Mouse (Mus musculus) heart, embryonic 10.5 days (tissue): ENCODE measurements around the gene Kri1. TPM values are rescaled to one million over a fixed set of nuclear protein-coding genes. Genes with fewer than 3 reads are reported as not detected.
"Not testable (repeated sequence)": the region's sequence is repeated elsewhere in the genome, so short reads cannot be mapped to it uniquely, and the experiment has no call there.

Experiments
- DNase-seq: peaks from one replicate; pipeline ENCODE4 v3.0.0-alpha.2; 2017; ENCODE audit warnings: low spot score
- H3K27ac ChIP-seq: fragments of 300-500 bp; sonication (generic); 2 replicates; pipeline ENCODE4 v1.5.1; 2016; ENCODE audit warnings: mild to moderate bottlenecking
- H3K27me3 ChIP-seq: fragments of 300-500 bp; sonication (generic); 2 replicates; pipeline ENCODE4 v1.6.1; 2016; ENCODE audit warnings: mild to moderate bottlenecking; ENCODE audit not compliant: poor library complexity, insufficient read depth, severe bottlenecking
- H3K36me3 ChIP-seq: fragments of 300-500 bp; sonication (generic); 2 replicates; pipeline ENCODE4 v1.6.1; 2016; ENCODE audit warnings: mild to moderate bottlenecking, moderate library complexity
- H3K4me1 ChIP-seq: fragments of 300-500 bp; sonication (generic); 2 replicates; pipeline ENCODE4 v1.6.1; 2016; ENCODE audit warnings: mild to moderate bottlenecking
- H3K4me3 ChIP-seq: fragments of 300-500 bp; sonication (generic); 2 replicates; pipeline ENCODE4 v1.5.1; 2016; ENCODE audit warnings: mild to moderate bottlenecking, moderate library complexity
- H3K9me3 ChIP-seq: fragments of 300-500 bp; sonication (generic); 2 replicates; pipeline ENCODE4 v1.6.1; 2016; ENCODE audit warnings: mild to moderate bottlenecking, moderate library complexity
- WGBS: fragments of 180-500 bp; shearing (Covaris S2); methylation state at CpG from one replicate; pipeline ENCODE4 v1.1.7; 2016; 5-methylcytosine and 5-hydroxymethylcytosine counted together
- polyA plus RNA-seq: library from polyadenylated mRNA; unstranded; fragments of >200 nt; fragmentation: Nextera tagmentation; extraction: Ambion mirVana; gene quantifications from 2 replicates; pipeline ENCODE4 v1.2.1, GENCODE M21; 2016

Gene Kri1
- polyA plus RNA-seq, 1 experiment from 2014 or later = 21.3 TPM

- H3K9me3 ChIP-seq, H3K27me3 ChIP-seq: not testable (repeated sequence)
- 83% methylated on average over 8 of the region's 8 CpGs for WGBS
These were observed 35.1 kb upstream of the Kri1 start for GRCm38 (mm10) chr9:21322917-21323297.

GRCm38 (mm10) chr9:21322211-21322916, 34.6 kb upstream of the Kri1 start:
- 78% methylated on average over 19 of the region's 19 CpGs for WGBS
- H3K27ac ChIP-seq = peak overlapping the region; percentile 93; the same call in 1 of the 2 replicates
- H3K36me3 ChIP-seq = 0 out of 2 replicates have a peak, but pooled peaks cover 13% of the 10 kb centered on the region
- no peaks in the 10 kb centered on the region for H3K27me3 ChIP-seq
- peak overlapping the region; percentile 90 for H3K4me3 ChIP-seq
- H3K9me3 ChIP-seq = no peaks in the 10 kb centered on the region
- H3K4me1 ChIP-seq = peaks cover 29% of the 10 kb centered on the region
- DNase-seq = no peak

More at GRCm38 (mm10) chr9:21322917-21323297, 35.1 kb upstream of the Kri1 start:
- Histone ChIP-seq H3K36me3 (0 out of 2 replicates have a peak, but pooled peaks cover 13% of the 10 kb centered on the region), H3K4me1 (peaks cover 29% of the 10 kb centered on the region)
- not testable (repeated sequence) for H3K4me3 ChIP-seq, H3K27ac ChIP-seq, DNase-seq

GRCm38 (mm10) chr9:21321513-21321835, 33.7 kb upstream of the Kri1 start:
- 5% methylated on average over 6 of the region's 6 CpGs for WGBS
- H3K4me3 ChIP-seq = peak overlapping the region; percentile 90
- 0 out of 2 replicates have a peak, but pooled peaks cover 13% of the 10 kb centered on the region for H3K36me3 ChIP-seq
- no peaks in the 10 kb centered on the region for H3K27me3 ChIP-seq
- H3K27ac ChIP-seq = peak overlapping the region; percentile 93
- DNase-seq = no peak
- H3K9me3 ChIP-seq = no peaks in the 10 kb centered on the region
- H3K4me1 ChIP-seq = peaks cover 29% of the 10 kb centered on the region

- H3K27me3 ChIP-seq = no peaks in the 10 kb centered on the region
- WGBS = under 1% methylated on average over 52 of the region's 52 CpGs
- no peaks in the 10 kb centered on the region for H3K9me3 ChIP-seq
- peak within 1 kb of the TSS; percentile 93 for H3K27ac ChIP-seq
- H3K36me3 ChIP-seq = 0 out of 2 replicates have a peak, but pooled peaks cover 11% of the 10 kb centered on the region
- peaks cover 27% of the 10 kb centered on the region for H3K4me1 ChIP-seq
- H3K4me3 ChIP-seq = peak within 1 kb of the TSS; percentile 90
- peak; percentile 93 for DNase-seq
These were observed 33.1 kb upstream of the Kri1 start, which contains the start of gene Slc44a2 for GRCm38 (mm10) chr9:21320619-21321512. TSS of gene Slc44a2 (plus strand) at chr9:21320698.

- no peak for DNase-seq
These were observed 32.5 kb upstream of the Kri1 start for GRCm38 (mm10) chr9:21320280-21320618.

GRCm38 (mm10) chr9:21319503-21319902, 31.7 kb upstream of the Kri1 start:
- WGBS = 91% methylated on average over 4 of the region's 4 CpGs
- H3K4me3 ChIP-seq = no peak overlapping the region
- no peaks in the 10 kb centered on the region for H3K27me3 ChIP-seq

More at GRCm38 (mm10) chr9:21320280-21320618, 32.5 kb upstream of the Kri1 start:
- Histone ChIP-seq H3K4me3 (peak overlapping the region; percentile 90), H3K27ac (peak overlapping the region; percentile 93; the same call in 1 of the 2 replicates), H3K36me3 (0 out of 2 replicates have a peak, but pooled peaks cover 9% of the 10 kb centered on the region), H3K27me3 (no peaks in the 10 kb centered on the region), H3K9me3 (no peaks in the 10 kb centered on the region), H3K4me1 (peaks cover 25% of the 10 kb centered on the region)
- WGBS = 27% methylated on average over 4 of the region's 4 CpGs

GRCm38 (mm10) chr9:21318792-21319191, 31.0 kb upstream of the Kri1 start:
- no peaks in the 10 kb centered on the region for H3K36me3 ChIP-seq
- H3K9me3 ChIP-seq = no peaks in the 10 kb centered on the region
- WGBS = 88% methylated on average over 6 of the region's 6 CpGs
- no peak overlapping the region for H3K27ac ChIP-seq
- H3K4me3 ChIP-seq = no peak overlapping the region
- H3K27me3 ChIP-seq = no peaks in the 10 kb centered on the region
- H3K4me1 ChIP-seq = peaks cover 27% of the 10 kb centered on the region
- no peak for DNase-seq

More at GRCm38 (mm10) chr9:21319503-21319902, 31.7 kb upstream of the Kri1 start:
- H3K36me3 ChIP-seq = 0 out of 2 replicates have a peak, but pooled peaks cover 4% of the 10 kb centered on the region
- H3K4me1 ChIP-seq = peaks cover 27% of the 10 kb centered on the region
- H3K27ac ChIP-seq = no peak overlapping the region
- no peaks in the 10 kb centered on the region for H3K9me3 ChIP-seq
- DNase-seq = no peak

GRCm38 (mm10) chr9:21316696-21317095, 28.9 kb upstream of the Kri1 start:
- H3K27ac ChIP-seq = no peak overlapping the region
- H3K4me3 ChIP-seq = no peak overlapping the region
- DNase-seq = no peak
- no peaks in the 10 kb centered on the region for H3K9me3 ChIP-seq
- peaks cover 26% of the 10 kb centered on the region for H3K4me1 ChIP-seq
- H3K27me3 ChIP-seq = peaks cover 11% of the 10 kb centered on the region
- H3K36me3 ChIP-seq = no peaks in the 10 kb centered on the region
- 76% methylated on average over 7 of the region's 7 CpGs for WGBS

GRCm38 (mm10) chr9:21315421-21315820, 27.7 kb upstream of the Kri1 start:
- Histone ChIP-seq H3K27me3 (peaks cover 19% of the 10 kb centered on the region), H3K36me3 (no peaks in the 10 kb centered on the region), H3K27ac (peak overlapping the region; percentile 25; the same call in 1 of the 2 replicates), H3K4me3 (no peak overlapping the region), H3K4me1 (peaks cover 15% of the 10 kb centered on the region), H3K9me3 (no peaks in the 10 kb centered on the region)
- no peak for DNase-seq
- 54% methylated on average over 5 of the region's 5 CpGs for WGBS

- 77% methylated on average over 9 of the region's 9 CpGs for WGBS
- peak overlapping the region; percentile 12; the same call in 1 of the 2 replicates for H3K27ac ChIP-seq
These were observed 26.8 kb upstream of the Kri1 start for GRCm38 (mm10) chr9:21314367-21315140.

GRCm38 (mm10) chr9:21313394-21313793, 25.6 kb upstream of the Kri1 start:
- no peak overlapping the region for H3K4me3 ChIP-seq
- no peaks in the 10 kb centered on the region for H3K36me3 ChIP-seq
- no peaks in the 10 kb centered on the region for H3K9me3 ChIP-seq
- WGBS = 7% methylated on average over 11 of the region's 11 CpGs
- DNase-seq = peak; percentile 95
- H3K4me1 ChIP-seq = peaks cover 17% of the 10 kb centered on the region
- H3K27me3 ChIP-seq = peaks cover 19% of the 10 kb centered on the region
- no peak overlapping the region for H3K27ac ChIP-seq

More at GRCm38 (mm10) chr9:21314367-21315140, 26.8 kb upstream of the Kri1 start:
- peaks cover 14% of the 10 kb centered on the region for H3K4me1 ChIP-seq
- H3K9me3 ChIP-seq = no peaks in the 10 kb centered on the region
- no peaks in the 10 kb centered on the region for H3K36me3 ChIP-seq
- DNase-seq = peak; percentile 83
- H3K27me3 ChIP-seq = peaks cover 19% of the 10 kb centered on the region
- H3K4me3 ChIP-seq = no peak overlapping the region

- Histone ChIP-seq H3K9me3 (no peaks in the 10 kb centered on the region), H3K4me3 (peak within 1 kb of the TSS; percentile 45), H3K4me1 (peaks cover 17% of the 10 kb centered on the region), H3K36me3 (no peaks in the 10 kb centered on the region), H3K27me3 (peaks cover 19% of the 10 kb centered on the region), H3K27ac (no peak within 1 kb of the TSS)
- WGBS = 8% methylated on average over 35 of the region's 35 CpGs
- no peak for DNase-seq
These were observed 24.4 kb upstream of the Kri1 start, which contains the start of gene Ap1m2 for GRCm38 (mm10) chr9:21312134-21312533. TSS of gene Ap1m2 (minus strand) at chr9:21312337.
